Mouse (Mus musculus) ES-Bruce4 (cell line): Measurements from ENCODE around the gene Cyfip1.

Experiments
- CTCF ChIP-seq: IDR thresholded peaks from one replicate; pipeline ENCODE4 v1.8.1; 2011; ENCODE audit warnings: low read depth, low read length
- POLR2A ChIP-seq: IDR thresholded peaks from one replicate; pipeline ENCODE4 v1.8.1; 2011; ENCODE audit warnings: low read length; ENCODE audit not compliant: insufficient read depth

DNA sequence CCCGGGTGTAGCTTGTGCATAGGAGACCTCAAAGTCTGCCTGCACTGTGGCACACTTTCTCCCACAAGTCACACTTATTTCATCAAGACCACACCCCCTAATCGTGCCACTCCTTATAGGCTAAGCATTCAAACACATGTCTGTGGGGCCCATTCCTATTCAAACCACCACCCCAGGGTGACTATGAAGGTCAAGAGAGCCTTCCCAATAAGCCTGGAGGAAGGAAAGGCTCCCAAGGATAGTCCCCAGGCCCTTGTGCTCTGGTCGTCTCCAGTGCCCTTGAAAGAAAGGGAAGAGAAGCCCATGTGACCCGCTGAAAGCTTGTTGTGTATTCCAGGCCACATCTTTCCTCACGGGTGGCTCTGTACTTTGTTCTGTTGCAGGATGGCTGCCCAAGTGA is 29.9 kb downstream of the Cyfip1 start:
- TF ChIP-seq POLR2A (no peak), CTCF (no peak)
